Mouse (Mus musculus): ENCODE data around the gene Gtpbp2.

Gene Gtpbp2

GRCm38 (mm10) chr17:46203078-46203477, 42.2 kb downstream of the Gtpbp2 start:
- DNase-seq (ENCODE audit: low read depth, low spot score): no peak

- no peak for DNase-seq (ENCODE audit: low read depth, low spot score)
These were observed 45.8 kb downstream of the Gtpbp2 start for GRCm38 (mm10) chr17:46206676-46207075.

GRCm38 (mm10) chr17:46210550-46210949, 49.7 kb downstream of the Gtpbp2 start:
- no peak for DNase-seq (ENCODE audit: low read depth, low spot score)
